8 mouse cellular contexts compared by ENCODE assay signal in the genomic region with DNA sequence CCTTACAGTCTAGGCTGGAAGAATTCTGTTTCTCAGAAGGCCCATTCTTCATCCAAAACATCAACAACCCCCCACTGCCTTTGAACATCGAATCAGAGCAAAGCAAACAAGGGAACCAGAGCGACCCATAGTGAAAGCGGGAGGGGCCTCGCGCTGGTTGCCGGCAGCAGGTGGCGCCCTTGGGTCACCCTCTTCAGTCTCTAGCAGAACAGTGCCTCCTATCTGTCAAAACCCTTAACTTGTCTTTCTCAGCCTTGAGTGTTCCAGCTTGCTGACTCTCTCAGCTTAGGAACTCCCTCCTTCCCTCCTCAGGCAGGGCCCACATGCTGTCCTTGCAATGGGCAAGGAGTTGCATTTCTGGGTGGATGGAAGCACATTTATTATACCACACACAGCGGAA. TPM values are rescaled to one million over a fixed set of nuclear protein-coding genes. Genes with fewer than 3 reads are reported as not detected.
DNase-seq lines count a peak whose midpoint lies in the region; ATAC-seq and TF ChIP-seq lines count a peak whose summit lies in the region.

No protein-coding gene starts in this region.

- H3K36me3 ChIP-seq in heart, embryonic 13.5 days, result no peaks in the 10 kb centered on the region
- H3K36me3 ChIP-seq in kidney, postnatal 0 days (ENCODE audit: insufficient read depth, low read length), result no peaks in the 10 kb centered on the region
- H3K36me3 ChIP-seq in liver, adult 2 months (ENCODE audit: control insufficient read depth, insufficient read depth, low read length), result no peaks in the 10 kb centered on the region
- no peaks in the 10 kb centered on the region for H3K36me3 ChIP-seq in neural tube, embryonic 12.5 days

- no peaks in the 10 kb centered on the region for H3K4me1 ChIP-seq in brown adipose tissue, adult 24 weeks (ENCODE audit: control insufficient read depth, insufficient read depth, insufficient read length, low read length)
- H3K4me1 ChIP-seq in heart, embryonic 13.5 days, result peaks cover 11% of the 10 kb centered on the region; the same call in 1 of the 2 replicates
- no peaks in the 10 kb centered on the region for H3K4me1 ChIP-seq in kidney, postnatal 0 days (replicated peaks; ENCODE audit: insufficient read depth, low read length)
- peaks cover 8% of the 10 kb centered on the region for H3K4me1 ChIP-seq in liver, adult 2 months (ENCODE audit: control insufficient read depth, insufficient read depth, low read length)
- no peaks in the 10 kb centered on the region for H3K4me1 ChIP-seq in neural tube, embryonic 12.5 days

- peak overlapping the region; percentile 47; the same call in 1 of the 2 replicates for H3K9ac ChIP-seq in heart, embryonic 13.5 days
- H3K9ac ChIP-seq in kidney, postnatal 0 days (ENCODE audit: low read depth, low read length), result no peak overlapping the region
- no peak overlapping the region for H3K9ac ChIP-seq in liver, adult 2 months (ENCODE audit: low read depth, low read length)
- H3K9ac ChIP-seq in neural tube, embryonic 12.5 days, result no peak overlapping the region

- 9% methylated on average over 8 of the region's 8 CpGs for WGBS in heart, embryonic 13.5 days
- WGBS in kidney, postnatal 0 days, result 15% methylated on average over 8 of the region's 8 CpGs
- 12% methylated on average over 8 of the region's 8 CpGs for WGBS in liver, adult 2 months
- WGBS in neural tube, embryonic 12.5 days, result 12% methylated on average over 8 of the region's 8 CpGs

- no peaks in the 10 kb centered on the region for H3K79me2 ChIP-seq in liver, adult 2 months (ENCODE audit: control insufficient read depth, insufficient read depth, low read length)

- peak; percentile 92 for ATAC-seq in erythroid progenitor cell, adult 5-6 weeks (replicated peaks; ENCODE audit: low FRiP score, poor library complexity, severe bottlenecking)
- ATAC-seq in heart, embryonic 13.5 days (ENCODE audit: extremely low read depth, insufficient number of reproducible peaks, low FRiP score, low TSS enrichment), result peak; percentile 46; the same call in 1 of the 2 replicates
- no peak; the same call in 1 of the 2 replicates for ATAC-seq in kidney, postnatal 0 days (replicated peaks; ENCODE audit: low FRiP score, low read depth)
- peak; percentile 39; the same call in 1 of the 2 replicates for ATAC-seq in neural tube, embryonic 12.5 days (ENCODE audit: low FRiP score, low read depth)

- no peaks in the 10 kb centered on the region for H3K27me3 ChIP-seq in heart, embryonic 13.5 days (replicated peaks)
- no peaks in the 10 kb centered on the region for H3K27me3 ChIP-seq in kidney, postnatal 0 days (ENCODE audit: insufficient read depth, low read length)
- no peaks in the 10 kb centered on the region for H3K27me3 ChIP-seq in liver, adult 2 months (ENCODE audit: control insufficient read depth, insufficient read depth, low read length)
- H3K27me3 ChIP-seq in neural tube, embryonic 12.5 days (replicated peaks), result no peaks in the 10 kb centered on the region

- H3K9me3 ChIP-seq in heart, embryonic 13.5 days, result no peaks in the 10 kb centered on the region
- H3K9me3 ChIP-seq in kidney, postnatal 0 days (replicated peaks; ENCODE audit: low read length), result no peaks in the 10 kb centered on the region
- H3K9me3 ChIP-seq in neural tube, embryonic 12.5 days, result no peaks in the 10 kb centered on the region

- peak overlapping the region; percentile 30 for H3K4me3 ChIP-seq in brown adipose tissue, adult 24 weeks (ENCODE audit: insufficient read depth, low read depth, low read length)
- H3K4me3 ChIP-seq in heart, embryonic 13.5 days, result peak overlapping the region; percentile 34
- H3K4me3 ChIP-seq in kidney, postnatal 0 days (replicated peaks; ENCODE audit: low read depth, low read length), result no peak overlapping the region
- H3K4me3 ChIP-seq in liver, adult 2 months (ENCODE audit: insufficient read depth, low read depth, low read length), result no peak overlapping the region
- no peak overlapping the region for H3K4me3 ChIP-seq in neural tube, embryonic 12.5 days

- DNase-seq in CD8-positive naive resting alpha-beta T cell, adult 2 months (ENCODE audit: low read depth in 2 of 2, low spot score in 2 of 2), result peak; percentile 57 to 68
- peak; percentile 92 for DNase-seq in kidney, postnatal 0 days (ENCODE audit: low spot score)
- DNase-seq in liver, adult 2 months (ENCODE audit: extremely low read depth, low read depth, low spot score), result peak; percentile 75
- peak; percentile 45 for DNase-seq in telencephalon, adult 2 months (ENCODE audit: low read depth, low spot score)

- peak overlapping the region; percentile 61 for H3K4me2 ChIP-seq in heart, embryonic 13.5 days
- H3K4me2 ChIP-seq in kidney, postnatal 0 days (ENCODE audit: low read length), result peak overlapping the region; percentile 30; the same call in 1 of the 2 replicates
- peak overlapping the region; percentile 32; the same call in 1 of the 2 replicates for H3K4me2 ChIP-seq in neural tube, embryonic 12.5 days (replicated peaks)

- TF ChIP-seq CTCF in kidney, postnatal 0 days (IDR thresholded peaks at IDR 0.05; ENCODE audit: low read depth), result peak; percentile 98
- peak; percentile 98 for TF ChIP-seq CTCF in liver, adult 2 months (IDR thresholded peaks at IDR 0.05; ENCODE audit: low read depth, low read length)

- H3K27ac ChIP-seq in brown adipose tissue, adult 24 weeks (replicated peaks; ENCODE audit: low read depth, low read length), result no peak overlapping the region
- no peak overlapping the region for H3K27ac ChIP-seq in heart, embryonic 13.5 days (replicated peaks)
- H3K27ac ChIP-seq in kidney, postnatal 0 days, result no peak overlapping the region
- H3K27ac ChIP-seq in liver, adult 2 months (replicated peaks; ENCODE audit: insufficient read depth, low read depth, low read length), result no peak overlapping the region
- H3K27ac ChIP-seq in neural tube, embryonic 12.5 days, result no peak overlapping the region

- no peak for TF ChIP-seq POLR2A in liver, adult 2 months (IDR thresholded peaks at IDR 0.05; ENCODE audit: extremely low read depth, insufficient read depth, low read length)

RNA-seq across cellular contexts. Expression of gene Fam180a, which starts 53.9 kb away (rescaled TPM):
- not detected in 2 replicates for polyA plus RNA-seq in brown adipose tissue, adult 24 weeks (2012; ENCODE audit: insufficient read depth, insufficient read length, missing spikeins)
- total RNA-seq in erythroid progenitor cell, adult 5-6 weeks (2015; ENCODE audit: low replicate concordance), result not detected in 2 replicates
- not detected in 2 replicates for total RNA-seq in erythroid progenitor cell, adult 5-6 weeks (2017; ENCODE audit: low replicate concordance)
- polyA plus RNA-seq in heart, embryonic 13.5 days (2015; fragmentation: Nextera tagmentation; extraction: Ambion mirVana), result 0.29 and 0.65 TPM in 2 replicates
- polyA plus RNA-seq in kidney, postnatal 0 days (2015; fragmentation: Nextera tagmentation; extraction: Ambion mirVana), result 0.11 and 0.18 TPM in 2 replicates
- 1.0 and 1.7 TPM in 2 replicates for total RNA-seq in liver, adult 2 months (2014; rRNA removed)
- 0.09 and 0.11 TPM in 2 replicates for polyA plus RNA-seq in liver, adult 2 months (2012; rRNA removed)
- not detected in 2 replicates for polyA plus RNA-seq in neural tube, embryonic 12.5 days (2016; fragmentation: Nextera tagmentation; extraction: Ambion mirVana)

Comparison
In these comparisons a context has a peak if more than half of its experiments do, and no peak if none do; other contexts are left out.
1. H3K4me3 ChIP-seq: peak in brown adipose tissue, adult 24 weeks (single experiment) and heart, embryonic 13.5 days (single experiment); none in kidney, postnatal 0 days (single experiment), liver, adult 2 months (single experiment) and neural tube, embryonic 12.5 days (single experiment).
2. Peak in every context shown above with its lines, with median percentiles within 50 percentile points of each other: DNase-seq and H3K4me2 ChIP-seq.